Mouse (Mus musculus) spleen, embryonic (tissue): ENCODE measurements around the gene Lrfn1.

Experiments used
- CTCF ChIA-PET: fragments of 350-600 bp; sonication (Branson Sonifier 250); formaldehyde crosslinking; loops from one replicate; lab custom pipeline; 2022; lab: Charles Lee

Lrfn1 gene

DNA sequence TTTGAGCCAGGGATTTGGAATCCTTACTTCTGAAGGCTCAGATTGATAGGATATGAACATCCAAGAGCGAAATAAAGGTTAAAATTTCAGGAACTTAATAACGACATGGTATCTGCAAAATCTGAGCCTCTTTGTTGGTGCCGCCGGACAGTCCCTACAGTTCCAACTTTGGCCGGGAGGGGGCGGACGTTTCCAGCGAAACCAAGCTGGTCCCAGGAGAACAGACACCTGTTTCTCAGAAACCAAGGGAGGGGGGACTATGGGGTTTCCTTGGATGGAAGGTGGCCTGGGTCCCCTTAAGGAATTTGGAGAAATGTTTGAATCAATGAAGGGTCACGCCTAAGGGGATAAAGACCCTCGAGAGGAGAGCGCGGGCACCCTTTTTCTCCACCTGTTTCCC lies 5.3 kb upstream of the Lrfn1 start:
- CTCF ChIA-PET, result interaction anchor here (0.6 to 1.9 kb wide), 4 partner anchors 12 to 154 kb away, joined by 4 to 6 read pairs (median 4); no protein-coding TSS in a partner anchor

DNA sequence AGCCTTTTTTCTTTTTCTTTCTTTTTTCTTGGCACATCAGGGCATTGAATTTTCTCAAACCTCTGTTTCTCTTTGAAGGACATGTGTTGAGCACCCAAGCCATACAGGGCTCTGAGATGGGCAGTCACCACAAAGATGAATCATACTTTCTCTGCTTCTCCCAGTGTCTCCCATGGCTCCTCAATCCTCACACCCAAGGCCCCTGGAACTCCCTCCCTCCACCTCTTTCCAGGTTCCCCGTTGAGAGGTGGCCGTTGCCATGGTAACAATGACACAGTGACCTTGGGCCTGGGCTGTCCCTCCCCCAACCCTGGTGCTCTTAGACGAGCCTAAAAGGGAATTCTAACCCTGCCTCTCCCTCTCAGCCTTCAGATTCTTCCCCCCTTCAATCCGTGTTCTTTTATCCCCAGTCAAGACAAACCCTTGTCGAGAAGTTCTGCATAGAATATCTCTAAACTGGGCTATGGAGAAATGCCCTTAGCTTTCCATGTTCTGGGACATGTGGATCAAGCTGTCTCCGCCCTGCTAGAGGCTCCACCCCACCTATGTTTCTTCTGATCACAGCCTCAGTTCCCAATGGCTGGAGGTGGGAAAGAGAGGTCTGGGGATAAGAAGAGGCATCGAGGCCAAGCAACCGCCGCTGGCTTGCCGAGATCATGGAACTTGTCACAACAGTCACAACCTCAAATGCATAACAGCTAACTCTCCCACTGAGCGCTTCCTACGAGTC lies 4.5 kb upstream of the Lrfn1 start:
- CTCF ChIA-PET, result interaction anchor here (0.6 to 1.9 kb wide), 5 partner anchors 13 to 454 kb away, joined by 3 to 6 read pairs (median 4); no protein-coding TSS in a partner anchor

GRCm38 (mm10) chr7:28447865-28448820 lies 3.6 kb upstream of the Lrfn1 start:
- CTCF ChIA-PET, result interaction anchor here (0.7 kb wide), 1 partner anchor 453 kb away, joined by 3 read pairs; no protein-coding TSS in a partner anchor

- CTCF ChIA-PET, result no interaction called here
Observed at GRCm38 (mm10) chr7:28452361-28453005, 703 bp downstream of the Lrfn1 start.

DNA sequence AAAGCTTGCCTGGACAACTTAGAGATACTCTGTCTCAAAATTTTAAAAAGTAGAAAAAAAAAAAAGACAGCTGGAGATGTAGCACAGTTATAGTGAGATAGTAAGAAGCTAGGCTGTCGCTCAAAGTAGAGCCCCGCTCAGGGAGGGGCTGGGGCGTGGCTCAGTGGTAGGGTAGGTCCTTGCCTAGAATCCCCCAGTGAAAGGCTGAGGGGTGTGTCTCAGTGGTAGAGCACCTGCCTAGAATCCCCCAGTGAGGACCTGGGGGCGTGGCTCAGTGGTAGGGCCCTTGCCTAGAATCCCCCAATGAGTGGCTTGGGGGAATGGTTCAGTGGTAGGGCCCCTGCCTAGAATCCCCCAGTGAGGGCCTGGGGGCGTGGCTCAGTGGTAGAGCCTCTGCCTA lies 8.6 kb downstream of the Lrfn1 start:
- CTCF ChIA-PET, result no interaction called here

- CTCF ChIA-PET, result interaction anchor here (0.7 kb wide), 1 partner anchor 50 kb away, joined by 5 read pairs; no protein-coding TSS in a partner anchor
Observed at GRCm38 (mm10) chr7:28462769-28463168, 11.0 kb downstream of the Lrfn1 start.

DNA sequence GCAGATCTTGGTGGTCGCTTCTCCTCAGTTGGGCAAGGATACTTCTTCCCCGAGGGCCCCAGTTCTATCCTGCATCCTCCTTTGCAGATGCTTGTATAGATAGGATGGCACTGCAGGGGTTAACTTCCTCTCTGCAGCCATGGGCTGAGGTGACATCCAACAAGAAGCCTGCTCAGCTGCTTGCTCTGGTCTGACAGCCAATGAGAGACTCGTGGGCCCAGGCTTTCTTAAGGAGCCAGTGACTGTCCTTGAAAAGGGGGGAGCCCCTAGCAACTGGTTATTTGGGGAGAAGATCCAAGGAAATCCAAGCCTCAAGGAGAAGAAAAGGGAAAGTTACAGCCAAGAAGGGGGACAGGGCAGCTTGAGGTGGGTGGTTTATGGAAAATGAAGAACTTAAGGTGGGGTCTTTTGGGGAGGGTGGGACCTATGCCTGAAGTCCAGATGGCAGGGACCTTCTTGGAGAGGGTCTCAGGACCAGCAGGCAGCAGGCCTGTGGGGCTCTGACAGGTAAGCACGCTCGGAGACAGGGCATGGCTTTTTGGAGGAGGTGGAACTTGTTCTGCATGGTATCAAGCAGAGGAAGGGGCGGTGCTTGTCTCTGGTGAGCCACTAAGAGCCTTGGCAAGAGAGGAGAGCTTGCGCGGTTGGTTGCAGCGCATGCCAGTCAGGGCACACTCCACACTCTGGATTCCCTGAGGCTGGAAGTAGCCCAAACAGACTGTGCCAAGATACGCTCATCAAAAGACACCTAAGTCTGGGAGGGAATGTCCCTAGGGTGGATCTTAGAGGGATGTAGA lies 12.8 kb downstream of the Lrfn1 start:
- CTCF ChIA-PET, result interaction anchor here (0.6 kb wide), 1 partner anchor 171 kb away, joined by 13 read pairs; no protein-coding TSS in a partner anchor

DNA sequence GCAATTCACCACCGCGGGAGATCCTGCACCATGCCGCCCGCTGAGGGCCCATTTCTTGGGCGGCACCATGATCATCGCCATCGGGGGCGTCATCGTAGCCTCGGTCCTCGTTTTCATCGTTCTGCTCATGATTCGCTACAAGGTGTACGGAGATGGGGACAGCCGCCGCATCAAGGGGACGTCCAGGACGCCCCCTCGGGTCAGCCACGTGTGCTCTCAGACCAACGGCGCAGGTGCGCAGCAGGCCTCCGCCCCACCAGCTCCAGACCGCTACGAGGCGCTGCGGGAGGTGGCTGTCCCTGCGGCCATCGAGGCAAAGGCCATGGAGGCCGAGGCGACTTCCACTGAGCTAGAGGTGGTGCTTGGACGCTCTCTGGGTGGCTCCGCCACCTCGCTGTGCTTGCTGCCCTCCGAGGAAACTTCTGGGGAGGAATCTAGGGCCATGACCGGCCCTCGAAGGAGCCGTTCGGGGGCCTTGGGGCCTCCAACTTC lies 15.0 kb downstream of the Lrfn1 start:
- CTCF ChIA-PET, result interaction anchor here (0.6 to 0.7 kb wide), 2 partner anchors 421 to 776 kb away, joined by 5 read pairs; no protein-coding TSS in a partner anchor

- CTCF ChIA-PET, result no interaction called here
Observed at GRCm38 (mm10) chr7:28467213-28467751, 15.5 kb downstream of the Lrfn1 start.

GRCm38 (mm10) chr7:28476191-28476590 lies 24.4 kb downstream of the Lrfn1 start:
- CTCF ChIA-PET, result no interaction called here

DNA sequence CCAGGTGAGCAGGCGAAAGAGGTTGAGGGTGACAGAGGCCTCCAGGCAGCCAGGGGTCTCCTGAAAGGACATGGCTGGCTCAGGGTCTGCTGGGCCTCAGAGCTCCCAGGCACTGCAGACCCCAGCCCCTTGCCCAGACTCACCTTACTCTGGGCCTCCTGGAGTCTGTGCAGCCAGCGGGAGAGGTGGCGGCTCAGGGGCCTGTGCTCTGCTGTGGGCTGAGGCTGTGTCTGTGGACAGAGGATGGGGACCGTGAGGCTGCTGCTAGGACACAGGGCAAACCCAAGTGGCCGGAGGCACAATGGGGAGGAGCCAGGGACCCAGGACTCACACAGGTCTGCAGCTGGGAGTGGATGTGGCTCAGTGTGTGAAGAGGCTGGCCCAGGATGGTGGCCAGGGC lies 25.6 kb downstream of the Lrfn1 start:
- CTCF ChIA-PET, result no interaction called here

DNA sequence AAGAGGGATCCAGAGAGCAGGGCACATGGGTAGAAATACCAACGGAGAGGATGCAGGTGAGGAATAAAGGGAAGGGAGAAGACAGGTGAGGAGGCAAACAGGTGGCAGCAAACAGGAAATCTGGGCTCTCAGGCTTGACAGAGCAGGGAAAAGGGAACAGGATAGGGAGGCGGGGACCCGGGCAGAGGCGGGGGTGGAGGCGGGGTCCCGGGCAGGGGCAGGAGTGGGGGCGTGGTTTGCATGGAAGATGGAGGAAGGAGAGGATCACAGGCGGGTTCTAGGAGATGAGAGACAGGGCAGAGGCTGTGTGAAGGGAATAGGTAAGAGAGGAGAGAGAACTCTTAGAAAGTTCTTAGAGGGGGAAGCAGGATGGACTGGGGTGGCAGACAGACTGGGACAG lies 27.1 kb downstream of the Lrfn1 start:
- CTCF ChIA-PET, result no interaction called here

- CTCF ChIA-PET, result no interaction called here
Observed at GRCm38 (mm10) chr7:28482854-28483253, 31.1 kb downstream of the Lrfn1 start.

GRCm38 (mm10) chr7:28484192-28484591 lies 32.4 kb downstream of the Lrfn1 start:
- CTCF ChIA-PET, result no interaction called here

DNA sequence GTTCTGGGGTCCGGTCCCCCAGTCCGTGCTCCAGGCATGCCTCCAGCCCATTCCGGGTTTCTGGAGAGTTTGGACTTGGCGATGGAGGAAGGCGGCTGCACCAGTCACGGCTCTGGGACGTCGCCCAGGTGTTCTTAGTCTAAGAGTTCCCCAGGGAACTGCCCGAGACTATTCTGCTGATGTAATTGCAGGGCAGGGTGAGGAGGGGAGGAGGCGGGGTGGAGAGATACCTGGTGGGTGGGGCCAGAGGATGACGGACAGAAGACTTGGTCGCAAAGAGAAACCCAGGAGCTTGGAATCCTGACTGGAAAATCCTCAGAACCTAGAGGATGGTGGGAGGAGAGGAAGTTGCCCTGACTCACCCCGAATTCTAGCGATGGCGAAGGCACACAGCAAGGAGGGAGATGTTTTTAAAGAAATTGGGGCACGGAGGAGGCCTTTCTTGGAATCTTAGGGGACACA lies 36.3 kb downstream of the Lrfn1 start:
- CTCF ChIA-PET, result interaction anchor here (0.7 kb wide), 1 partner anchor 39 kb away, joined by 27 read pairs; no protein-coding TSS in a partner anchor

DNA sequence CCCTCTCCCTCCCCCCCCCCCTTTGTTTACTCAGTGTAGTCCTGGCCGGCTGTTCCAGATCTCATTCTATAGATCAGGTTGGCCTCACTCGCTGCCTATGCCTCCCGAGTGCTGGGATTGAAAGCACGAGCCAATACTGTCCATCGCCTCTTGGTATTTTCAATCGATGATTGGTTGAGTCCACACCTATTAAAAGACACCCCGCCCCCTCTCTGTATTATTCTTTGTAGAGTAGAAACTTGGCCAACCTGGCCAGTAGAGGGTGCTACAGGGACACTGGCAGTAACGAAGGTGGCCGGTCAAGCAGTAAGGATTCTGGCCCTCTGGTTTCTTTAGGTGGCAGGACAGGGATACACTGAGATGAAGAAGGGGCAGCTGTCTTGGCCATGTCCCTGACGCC lies 38.6 kb downstream of the Lrfn1 start:
- CTCF ChIA-PET, result no interaction called here

DNA sequence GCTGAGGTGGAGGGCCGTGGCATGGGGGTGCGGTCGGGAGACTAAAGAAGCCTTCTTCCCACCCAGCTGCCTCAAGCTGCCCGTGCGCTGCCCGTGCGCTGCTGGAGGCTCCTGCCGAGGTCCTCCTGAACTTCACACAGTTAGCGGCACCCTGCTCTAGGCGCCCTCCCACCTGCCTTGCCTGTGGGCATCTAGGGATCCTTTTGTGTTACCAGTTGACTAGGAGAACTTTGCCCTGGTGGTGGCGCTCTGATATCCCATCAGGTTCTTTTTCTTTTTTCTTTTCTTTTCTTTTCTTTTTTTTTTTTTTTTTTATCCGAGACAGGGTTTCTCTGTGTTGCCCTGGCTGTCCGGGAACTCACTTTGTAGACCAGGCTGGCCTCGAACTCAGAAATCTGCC lies 39.1 kb downstream of the Lrfn1 start:
- CTCF ChIA-PET, result no interaction called here

- CTCF ChIA-PET, result no interaction called here
Observed at GRCm38 (mm10) chr7:28492310-28492709, 40.5 kb downstream of the Lrfn1 start.

GRCm38 (mm10) chr7:28495426-28495825 lies 43.6 kb downstream of the Lrfn1 start:
- CTCF ChIA-PET, result no interaction called here

- CTCF ChIA-PET, result no interaction called here
Observed at GRCm38 (mm10) chr7:28505585-28505984, 53.8 kb downstream of the Lrfn1 start.
